Comparison of ENCODE assay signal across 9 mouse cellular contexts in the genomic region with DNA sequence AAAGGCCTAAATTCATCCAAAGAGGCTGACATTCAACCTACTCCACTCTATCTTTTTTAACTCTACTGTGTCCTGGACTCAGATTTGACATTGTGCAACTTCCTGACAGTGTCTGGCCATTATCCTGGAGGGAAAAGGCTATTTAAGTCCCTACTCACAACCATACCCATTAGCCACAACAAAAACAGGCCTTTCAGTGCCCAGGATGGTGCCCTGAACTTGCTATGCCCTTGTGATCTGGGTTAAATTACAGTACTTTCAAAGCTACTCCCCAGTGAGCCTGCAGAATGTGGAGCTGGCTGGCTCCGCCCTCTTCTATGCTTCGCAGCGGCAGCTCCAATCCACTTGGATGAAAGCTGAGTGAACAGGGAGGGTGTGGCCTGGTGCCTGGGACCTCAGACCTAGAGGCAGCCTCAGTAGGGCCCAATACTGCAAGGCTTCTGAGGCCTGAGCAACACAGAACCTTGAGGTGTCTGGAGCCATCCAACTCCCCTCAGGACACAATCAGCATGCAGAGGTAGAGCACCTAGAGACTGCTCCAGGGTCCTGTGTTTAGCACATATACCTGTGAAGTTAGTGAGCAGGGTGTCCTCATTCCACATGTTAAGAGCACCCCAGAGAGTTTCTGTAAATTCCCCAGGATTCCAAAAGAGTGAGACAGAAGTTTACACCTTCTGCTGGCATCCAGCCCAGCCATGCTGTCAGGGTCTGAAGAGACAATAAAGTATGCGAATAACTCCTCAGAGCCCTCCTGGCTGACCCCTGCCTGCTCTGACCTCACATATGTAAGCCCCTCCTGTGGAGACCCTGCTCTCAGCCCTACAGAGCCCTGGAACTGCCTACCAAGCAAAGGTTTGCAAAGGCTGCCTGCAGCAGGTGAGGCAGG. TPM values are rescaled to one million over a fixed set of nuclear protein-coding genes. Genes with fewer than 3 reads are reported as not detected.
DNase-seq lines count a peak whose midpoint lies in the region; ATAC-seq and TF ChIP-seq lines count a peak whose summit lies in the region.
"Had no signal": no experiment of that assay in that cellular context is flagged by ENCODE, and none has a peak within 500 bp of the region (broad histone marks: within the 10 kb centered on the region; RNA-seq: fewer than 3 reads in every experiment).

No protein-coding gene starts in this region.

- H3K9me3 ChIP-seq in intestine, embryonic 14.5 days (ENCODE audit: control insufficient read depth, low read length), result no peaks in the 10 kb centered on the region
- H3K9me3 ChIP-seq in liver, embryonic 15.5 days (replicated peaks), result no peaks in the 10 kb centered on the region

- TF ChIP-seq POLR2A in spleen, adult 2 months (IDR thresholded peaks at IDR 0.05; ENCODE audit: low read depth, low read length), result no peak
- TF ChIP-seq POLR2A in olfactory bulb, adult 2 months (IDR thresholded peaks at IDR 0.05; ENCODE audit: insufficient read depth, low read depth, low read length), result no peak

- no peaks in the 10 kb centered on the region for H3K4me1 ChIP-seq in spleen, adult 2 months (ENCODE audit: control insufficient read depth, insufficient read depth, insufficient read length)
- peaks cover 16% of the 10 kb centered on the region for H3K4me1 ChIP-seq in intestine, embryonic 14.5 days (replicated peaks; ENCODE audit: control insufficient read depth, insufficient read depth, low read length)
- no peaks in the 10 kb centered on the region for H3K4me1 ChIP-seq in liver, embryonic 15.5 days (replicated peaks)
- H3K4me1 ChIP-seq in olfactory bulb, adult 2 months (ENCODE audit: control insufficient read depth, insufficient read depth, low read length), result peaks cover 7% of the 10 kb centered on the region; the same call in 1 of the 2 replicates

- H3K27me3 ChIP-seq in spleen, adult 2 months (ENCODE audit: control insufficient read depth, insufficient read depth, low read length), result no peaks in the 10 kb centered on the region
- H3K27me3 ChIP-seq in intestine, embryonic 14.5 days (replicated peaks; ENCODE audit: control insufficient read depth, insufficient read depth, low read length), result no peaks in the 10 kb centered on the region
- H3K27me3 ChIP-seq in liver, embryonic 15.5 days, result no peaks in the 10 kb centered on the region

- peak; percentile 67 for ATAC-seq in intestine, embryonic 14.5 days (replicated peaks; ENCODE audit: low FRiP score, low TSS enrichment, low read depth)
- ATAC-seq in liver, embryonic 15.5 days (ENCODE audit: insufficient read depth), result peak; percentile 59

- no peak for DNase-seq in spleen, adult 2 months (ENCODE audit: low read depth in 1 of 2, low spot score in 2 of 2)
- DNase-seq in spleen, postnatal 10 days (ENCODE audit: low spot score in 2 of 2), result no peak
- DNase-seq in gastrocnemius, postnatal 10 days, result peak; percentile 28
- DNase-seq in intestine, embryonic 14.5 days (ENCODE audit: low spot score), result peak; percentile 69
- no peak for DNase-seq in right cerebral cortex, postnatal 14 days
- DNase-seq in cerebellum, adult 11-12 months, result no peak

- H3K4me2 ChIP-seq in intestine, embryonic 14.5 days (ENCODE audit: low read length), result no peak overlapping the region
- H3K4me2 ChIP-seq in liver, embryonic 15.5 days, result no peak overlapping the region

- peak overlapping the region; percentile 5; the same call in 1 of the 2 replicates for H3K27ac ChIP-seq in spleen, adult 2 months (ENCODE audit: insufficient read depth, low read length)
- peak overlapping the region; percentile 39 for H3K27ac ChIP-seq in intestine, embryonic 14.5 days (ENCODE audit: low read depth)
- peak overlapping the region; percentile 53 for H3K27ac ChIP-seq in liver, embryonic 15.5 days (replicated peaks)
- peak overlapping the region; percentile 38 for H3K27ac ChIP-seq in olfactory bulb, adult 2 months (ENCODE audit: insufficient read depth, low read depth, low read length)

- no peaks in the 10 kb centered on the region for H3K36me3 ChIP-seq in spleen, adult 2 months (ENCODE audit: control insufficient read depth, insufficient read depth, low read length)
- H3K36me3 ChIP-seq in intestine, embryonic 14.5 days (ENCODE audit: control insufficient read depth, insufficient read depth, low read length), result no peaks in the 10 kb centered on the region
- no peaks in the 10 kb centered on the region for H3K36me3 ChIP-seq in liver, embryonic 15.5 days (replicated peaks)
- H3K36me3 ChIP-seq: G1E had no signal

- 79% methylated on average over 4 of the region's 4 CpGs for WGBS in spleen, adult 2 months
- 13% methylated on average over 4 of the region's 4 CpGs for WGBS in intestine, embryonic 14.5 days
- WGBS in liver, embryonic 15.5 days (ENCODE audit: insufficient replicate concordance), result 32% methylated on average over 4 of the region's 4 CpGs
- WGBS in olfactory bulb, adult 2 months, result 38% methylated on average over 4 of the region's 4 CpGs

- no peak overlapping the region for H3K4me3 ChIP-seq in spleen, adult 2 months (ENCODE audit: extremely low read depth, insufficient read depth, insufficient read length)
- no peak overlapping the region for H3K4me3 ChIP-seq in intestine, embryonic 14.5 days (ENCODE audit: low read depth, low read length)
- H3K4me3 ChIP-seq in liver, embryonic 15.5 days (replicated peaks), result no peak overlapping the region
- no peak overlapping the region for H3K4me3 ChIP-seq in olfactory bulb, adult 2 months (ENCODE audit: insufficient read depth, low read depth, low read length)

- no peak overlapping the region for H3K9ac ChIP-seq in intestine, embryonic 14.5 days (ENCODE audit: low read length)
- no peak overlapping the region for H3K9ac ChIP-seq in liver, embryonic 15.5 days

- TF ChIP-seq CTCF in spleen, adult 2 months (IDR thresholded peaks at IDR 0.05; ENCODE audit: extremely low read depth, insufficient read depth, insufficient read length, insufficient replicate concordance), result no peak
- no peak for TF ChIP-seq CTCF in olfactory bulb, adult 2 months (IDR thresholded peaks at IDR 0.05; ENCODE audit: insufficient read depth, low read depth, low read length)

RNA-seq across cellular contexts. Expression of a gene that starts 60.0 kb away (rescaled TPM):
- 5.0 and 6.3 TPM in 2 replicates for polyA plus RNA-seq in spleen, adult 2 months (2012; rRNA removed)
- total RNA-seq in gastrocnemius, postnatal 10 days (2021), result 10 to 100 TPM; 79.9 to 99.8 TPM
- polyA plus RNA-seq in intestine, embryonic 14.5 days (2014; fragmentation: Nextera tagmentation; extraction: Ambion mirVana), result 75.1 and 86.2 TPM in 2 replicates
- polyA plus RNA-seq in liver, embryonic 15.5 days (2015; fragmentation: Nextera tagmentation; extraction: Ambion mirVana), result 9.5 TPM in 2 replicates
- polyA plus RNA-seq in olfactory bulb, adult 2 months (2012; ENCODE audit: insufficient read depth, insufficient read length, low replicate concordance, missing spikeins), result not detected in 2 replicates

Comparison
In these comparisons a context has a peak if more than half of its experiments do, and no peak if none do; other contexts are left out.
1. DNase-seq: peak in gastrocnemius, postnatal 10 days (single experiment) and intestine, embryonic 14.5 days (single experiment); none in spleen, adult 2 months (0 of 2), spleen, postnatal 10 days (0 of 2), right cerebral cortex, postnatal 14 days (single experiment) and cerebellum, adult 11-12 months (single experiment).
2. Peak in every context shown above with its lines, with median percentiles within 50 percentile points of each other: H3K27ac ChIP-seq.